Mouse (Mus musculus): ENCODE data around the gene Fkbp6.

Gene Fkbp6

DNA sequence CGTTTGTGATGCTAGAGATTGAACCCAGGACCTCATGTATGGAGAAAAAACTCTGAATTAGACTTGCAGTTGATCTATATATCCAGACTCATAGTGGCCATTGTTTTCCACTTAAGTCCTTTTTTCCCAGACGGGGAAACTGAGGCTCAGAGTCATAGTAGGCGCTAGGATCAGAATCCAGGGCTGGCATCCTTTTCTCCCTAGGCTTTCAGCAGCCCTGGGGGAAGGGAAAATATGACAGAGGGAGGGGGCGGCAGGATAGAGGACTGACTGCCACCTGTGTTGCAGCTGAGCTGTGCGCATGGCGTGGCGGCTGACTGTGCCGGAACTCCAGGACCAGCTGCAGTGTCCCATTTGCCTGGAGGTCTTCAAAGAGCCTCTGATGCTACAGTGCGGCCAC, 3.2 kb upstream of the Fkbp6 start, which contains the start of gene Trim50:
TSS of gene Trim50 (plus strand) at position 301 of the 400 bp plus-strand sequence.
- no peak for DNase-seq (ENCODE audit: low spot score in 2 of 2)

DNA sequence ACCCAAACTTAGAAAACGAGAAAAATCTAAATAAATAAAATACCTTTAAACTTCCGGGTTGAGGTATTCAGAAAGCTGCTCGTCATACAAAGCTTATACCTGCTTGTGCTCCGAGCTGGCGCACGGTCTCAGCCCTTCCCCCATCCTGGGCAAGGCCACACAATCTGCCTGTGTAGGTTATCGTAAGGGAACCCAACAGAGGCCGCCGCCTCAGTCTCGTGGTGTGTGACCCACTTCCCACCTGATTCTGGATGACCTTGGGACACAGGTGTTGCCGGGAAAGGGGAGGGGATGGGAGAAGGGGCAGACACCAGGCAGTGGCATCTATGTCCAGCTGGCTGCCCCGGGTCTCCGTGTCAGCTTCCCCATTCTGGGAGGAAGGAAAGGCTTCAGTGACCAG, 1.8 kb upstream of the Fkbp6 start:
- no peak for DNase-seq (ENCODE audit: low spot score in 2 of 2)

DNA sequence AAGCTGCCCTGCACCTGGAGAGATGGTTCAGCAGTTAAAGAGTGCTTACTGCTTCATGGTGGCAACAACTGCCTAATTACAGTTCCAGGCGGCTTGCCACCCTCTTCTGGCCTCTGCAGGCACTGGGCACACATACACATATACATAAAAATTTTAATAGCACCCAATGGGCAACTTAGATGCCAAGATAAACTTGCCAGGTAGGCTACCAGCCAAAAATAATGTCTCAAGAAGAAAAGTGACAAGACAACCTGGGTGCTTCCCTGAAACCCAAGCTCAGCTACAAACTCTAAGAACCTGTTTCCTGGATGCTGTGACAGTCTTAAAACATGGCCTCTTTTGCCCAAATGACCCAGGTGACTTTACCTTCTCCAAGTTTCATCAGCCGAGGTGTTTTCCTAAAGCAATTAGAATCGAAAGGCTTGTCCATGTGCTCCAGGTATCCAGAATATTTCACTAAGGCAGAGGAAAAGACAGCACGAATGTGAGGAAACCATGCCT, 2.3 kb downstream of the Fkbp6 start:
- no peak for DNase-seq (ENCODE audit: low spot score in 2 of 2)

DNA sequence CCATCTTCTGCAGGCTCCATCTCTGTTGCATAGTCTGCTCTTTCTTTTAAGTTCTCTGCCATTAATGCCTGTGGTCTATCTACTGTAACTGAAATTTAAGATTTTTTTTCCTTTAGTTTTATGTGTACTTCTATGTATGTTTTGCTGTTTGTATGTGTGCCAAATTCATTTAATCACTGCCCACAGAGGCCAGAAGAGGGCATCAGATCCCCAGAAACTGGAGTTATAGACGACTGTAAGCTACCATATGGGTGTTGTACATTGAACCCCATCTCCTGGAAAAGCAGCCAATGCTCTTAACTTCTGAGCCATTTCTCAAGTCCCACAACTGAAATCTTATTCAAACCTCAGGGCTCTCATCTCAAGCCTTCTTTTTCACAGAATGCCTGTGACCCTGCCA, 3.4 kb downstream of the Fkbp6 start:
- DNase-seq (ENCODE audit: low spot score in 2 of 2), result no peak

DNA sequence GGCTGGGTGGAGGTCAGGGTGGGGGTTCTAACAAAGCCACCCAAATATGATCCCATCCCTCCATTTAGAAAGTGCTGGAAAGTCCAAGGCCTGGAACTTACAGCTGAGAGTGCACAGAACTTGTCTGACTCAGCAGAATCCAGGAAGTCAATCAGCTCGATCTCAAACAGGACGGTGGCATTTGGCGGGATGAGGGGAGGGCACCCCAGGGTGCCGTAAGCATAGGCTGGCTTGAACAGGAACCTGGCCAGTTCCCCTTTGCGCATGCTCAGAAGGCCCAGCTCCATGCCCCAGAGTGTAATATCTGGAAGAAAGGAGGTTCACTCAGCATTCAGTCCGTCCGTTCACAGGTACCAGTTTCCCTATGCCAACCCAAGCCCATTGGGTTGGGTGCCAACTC, 3.9 kb downstream of the Fkbp6 start:
- DNase-seq (ENCODE audit: low spot score in 2 of 2), result no peak

DNA sequence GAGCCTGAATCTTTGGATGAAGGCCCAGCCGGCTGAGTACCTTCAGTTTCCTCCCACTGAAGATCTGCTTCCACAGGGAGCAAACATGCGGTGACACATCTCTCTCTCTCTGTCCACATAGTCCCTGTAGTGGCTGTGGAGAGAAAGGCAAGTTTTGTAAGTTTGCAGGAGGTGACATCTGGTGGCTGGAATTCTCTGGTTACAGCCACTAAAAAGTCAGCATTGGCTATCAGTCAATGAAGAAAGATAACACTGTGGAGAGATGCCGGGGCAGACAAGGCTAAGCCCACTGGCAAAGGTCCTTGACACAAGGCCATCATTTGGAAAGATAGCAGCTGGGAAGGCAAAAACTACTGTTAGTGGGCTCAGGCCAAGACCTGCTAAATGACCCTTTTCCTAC, 12.3 kb downstream of the Fkbp6 start:
- DNase-seq (ENCODE audit: low spot score in 2 of 2), result peak in 1 of 2 experiments; percentile 49

DNA sequence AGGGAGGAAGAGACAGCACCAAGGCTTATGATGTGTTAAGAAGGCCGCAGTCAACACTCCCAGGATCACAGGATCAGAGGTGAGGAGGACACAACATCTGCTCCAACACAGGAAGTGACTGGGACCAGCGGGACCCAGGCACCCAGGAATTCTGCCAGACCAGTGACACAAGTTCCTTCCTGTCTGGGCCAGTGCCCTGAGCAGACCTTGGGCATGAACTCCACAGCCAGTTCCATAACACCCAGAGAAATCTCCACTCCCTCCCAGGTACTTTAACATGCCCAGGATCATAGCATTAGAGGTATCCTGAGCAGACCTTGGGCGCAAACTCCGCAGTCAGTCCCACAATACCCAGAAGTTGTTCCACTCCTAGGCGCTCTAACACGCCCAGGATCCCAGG, 18.7 kb downstream of the Fkbp6 start:
- peak; percentile 15 to 39 for DNase-seq (ENCODE audit: low spot score in 2 of 2)

DNA sequence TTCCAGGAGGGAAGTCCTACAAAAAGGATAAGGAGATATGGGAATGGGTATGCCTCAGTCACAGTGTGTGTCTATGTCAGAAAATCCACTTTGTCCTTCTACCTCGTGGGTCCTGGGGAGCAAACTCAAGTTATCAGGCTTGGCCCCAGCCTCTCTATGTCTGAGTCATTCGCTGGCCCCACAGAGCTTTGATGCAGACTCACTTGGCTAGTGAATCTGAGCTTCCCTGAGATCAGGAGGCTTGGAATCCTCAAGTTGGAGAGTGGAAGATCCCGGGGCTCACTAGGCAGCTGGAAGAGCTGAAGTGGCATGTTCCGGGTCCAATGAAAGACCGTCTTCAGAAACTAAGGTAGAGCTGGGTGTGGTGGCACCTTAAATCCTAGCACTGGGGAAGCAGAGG, 19.6 kb downstream of the Fkbp6 start:
- DNase-seq (ENCODE audit: low spot score in 2 of 2), result peak; percentile 13 to 50

DNA sequence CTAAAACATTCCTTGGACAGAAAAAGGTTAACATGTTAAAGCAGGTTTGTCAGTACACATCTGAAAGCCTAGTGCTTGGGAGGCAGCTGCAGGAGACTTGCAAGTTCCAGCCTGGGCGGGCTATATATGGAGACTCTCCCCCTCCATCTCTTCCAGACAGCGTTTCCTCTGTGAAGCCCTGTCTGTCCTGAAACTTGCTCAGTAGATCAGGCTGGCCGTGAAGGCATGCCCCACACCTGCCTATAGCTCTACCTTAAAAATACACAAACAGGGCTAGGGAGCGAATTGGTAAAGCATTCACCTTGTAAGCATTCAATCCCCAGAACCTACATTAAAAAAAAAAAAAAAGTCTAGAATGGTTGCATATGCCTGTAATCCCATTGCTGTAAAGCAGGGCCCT, 20.4 kb downstream of the Fkbp6 start:
- DNase-seq (ENCODE audit: low spot score in 2 of 2), result peak; percentile 7 to 41

DNA sequence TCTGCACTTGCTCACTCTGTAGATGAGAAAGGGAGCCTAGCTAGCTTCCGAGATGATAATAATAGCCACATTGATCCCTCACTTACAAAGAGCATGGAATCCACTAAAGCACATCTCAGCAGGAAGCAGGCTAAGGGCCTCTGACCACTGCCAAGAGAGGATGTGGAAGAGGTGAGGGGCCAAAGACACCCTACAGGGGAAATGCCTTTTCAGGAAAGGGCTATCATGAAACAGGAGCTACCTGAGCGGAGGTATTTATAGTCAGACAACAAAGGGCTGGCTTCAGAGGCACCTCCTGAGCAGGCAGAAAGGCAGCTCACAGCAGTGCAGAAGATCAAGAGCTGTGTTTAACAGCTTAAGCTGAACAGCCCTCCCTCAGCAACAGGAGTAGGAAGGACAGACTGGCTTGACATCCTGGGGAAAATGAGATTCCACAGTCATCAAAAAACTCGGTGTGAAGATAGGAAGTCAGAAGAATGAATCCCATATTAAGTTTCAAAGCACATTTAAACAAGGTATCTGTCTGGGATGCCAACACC, 23.7 kb downstream of the Fkbp6 start:
- no peak for DNase-seq (ENCODE audit: low spot score in 2 of 2)

DNA sequence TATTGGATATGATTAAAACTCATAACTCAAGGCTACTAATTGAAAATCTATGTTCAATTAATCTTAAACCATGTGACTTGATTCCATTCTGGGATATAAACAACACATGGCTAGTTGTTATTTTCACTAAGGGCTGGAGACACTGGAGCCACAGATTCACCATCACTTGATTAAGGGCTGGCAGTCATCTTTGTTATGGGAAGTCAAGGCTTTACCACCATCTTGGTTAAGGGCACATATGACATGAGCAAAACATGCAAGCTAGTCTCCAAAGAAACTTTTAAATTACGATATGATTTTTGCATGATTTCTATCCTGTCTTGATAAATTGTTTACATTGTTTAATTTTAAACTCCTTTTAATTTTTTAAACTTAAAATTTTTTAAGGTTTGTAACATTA, 27.6 kb downstream of the Fkbp6 start:
- no peak for DNase-seq (ENCODE audit: low spot score in 2 of 2)

DNA sequence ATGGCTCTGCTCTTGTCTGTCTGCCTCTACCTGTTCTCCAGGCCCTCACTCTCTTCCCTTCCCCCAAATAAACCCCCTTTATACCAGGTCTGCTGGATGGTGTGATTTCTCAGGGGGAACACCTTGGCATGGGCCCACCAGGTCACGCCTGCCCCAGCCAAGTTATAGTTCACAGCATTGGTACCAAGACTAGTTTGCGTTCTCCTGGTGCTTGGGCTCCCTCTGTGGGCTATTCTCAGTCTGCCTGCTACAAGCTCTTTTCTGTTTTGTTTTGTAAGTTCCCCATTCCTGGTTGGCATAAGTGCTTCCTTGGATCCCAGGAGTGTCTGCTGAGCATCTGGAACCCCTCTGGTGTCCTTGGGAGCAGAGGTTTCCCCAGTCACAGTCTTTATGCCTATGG, 30.0 kb downstream of the Fkbp6 start:
- DNase-seq (ENCODE audit: low spot score in 2 of 2), result no peak

DNA sequence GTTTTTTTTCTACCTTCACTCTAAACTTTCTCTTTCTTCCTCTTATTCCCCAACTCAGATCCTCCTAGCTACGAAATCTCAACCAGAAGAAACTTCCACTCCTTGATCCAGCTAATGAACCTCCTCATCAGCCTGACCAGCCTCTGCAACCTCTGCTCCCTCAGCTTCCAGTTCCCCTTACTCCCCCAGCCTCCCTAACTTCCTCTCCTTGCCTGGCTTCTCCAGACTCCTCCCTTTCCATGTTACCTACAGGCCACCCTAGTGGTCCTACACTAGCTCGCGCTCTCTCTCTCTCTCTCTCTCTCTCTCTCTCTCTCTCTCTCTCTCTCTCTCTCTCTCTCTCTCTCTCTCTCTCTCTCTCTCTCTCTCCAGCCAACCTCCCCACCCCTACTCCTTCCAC, 33.7 kb downstream of the Fkbp6 start:
- DNase-seq (ENCODE audit: low spot score in 2 of 2), result no peak

DNA sequence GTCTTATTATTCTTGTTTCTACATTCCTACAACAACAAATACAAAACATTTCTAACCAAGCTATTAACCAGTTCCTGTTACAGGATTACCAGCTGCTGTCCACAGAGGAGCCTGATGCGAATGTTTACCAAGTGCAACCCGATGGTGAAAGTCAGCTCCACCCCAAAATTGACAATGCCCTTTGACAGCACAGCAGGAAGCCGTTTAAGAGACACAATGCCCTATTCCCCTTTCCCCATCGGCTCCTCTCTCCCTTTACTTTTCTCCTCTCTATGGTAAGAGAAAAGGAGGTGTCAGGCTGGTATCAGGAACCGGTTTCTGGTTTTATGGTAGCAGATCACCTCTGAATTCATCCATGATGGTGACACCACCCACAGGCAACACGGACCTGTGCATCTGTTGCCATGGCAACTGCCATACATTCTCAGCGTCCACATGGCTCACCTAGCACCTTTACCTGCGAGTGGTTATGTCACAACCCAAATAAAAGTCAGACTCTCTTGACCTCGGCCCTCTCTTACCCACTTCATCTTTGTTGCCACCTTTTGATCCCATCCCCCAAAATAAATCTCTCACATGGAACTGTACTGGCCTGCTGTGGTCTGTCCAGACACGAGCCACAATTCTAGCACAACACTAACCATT, 43.4 kb downstream of the Fkbp6 start:
- DNase-seq (ENCODE audit: low spot score in 2 of 2), result peak in 1 of 2 experiments; percentile 5

DNA sequence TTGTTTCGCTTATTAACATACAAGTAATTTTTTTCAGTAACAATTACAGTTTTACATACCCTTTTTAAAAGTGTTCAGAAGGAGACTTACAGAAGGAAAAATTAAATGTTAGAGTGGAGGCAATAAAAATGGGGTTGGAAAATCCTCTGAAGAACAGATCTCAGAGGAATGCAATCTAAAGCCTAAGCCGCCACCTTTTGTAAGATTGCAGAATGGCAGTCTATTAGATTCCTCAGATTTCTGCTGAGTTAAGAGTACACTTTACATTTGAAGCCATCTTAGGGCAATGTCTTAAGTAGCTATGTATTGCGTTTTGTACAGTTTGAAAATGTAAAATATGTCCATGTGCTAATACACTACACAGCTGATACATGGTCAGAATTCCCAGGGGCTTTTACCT, 47.4 kb downstream of the Fkbp6 start:
- DNase-seq (ENCODE audit: low spot score in 2 of 2), result no peak

DNA sequence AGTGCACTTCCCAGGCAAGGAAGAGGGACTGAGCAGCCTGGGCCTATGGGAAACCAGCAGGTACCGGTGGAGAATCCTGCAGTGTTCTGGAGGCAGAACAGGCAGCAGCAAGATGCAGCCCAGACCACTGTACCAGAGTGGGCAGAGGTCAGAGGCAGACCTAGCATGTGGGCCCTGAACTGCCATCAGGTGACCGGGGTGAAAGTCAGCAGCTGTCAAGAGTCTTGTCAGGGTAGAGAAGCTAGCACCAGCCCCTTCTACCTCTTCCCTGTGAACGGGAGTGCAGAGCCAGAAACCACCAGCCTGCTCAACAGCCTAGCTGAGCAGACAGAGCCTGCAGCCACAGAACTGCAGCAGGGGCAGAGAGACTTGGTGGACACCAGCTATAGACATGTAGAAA, 47.9 kb downstream of the Fkbp6 start:
- peak in 1 of 2 experiments; percentile 9 for DNase-seq (ENCODE audit: low spot score in 2 of 2)

DNA sequence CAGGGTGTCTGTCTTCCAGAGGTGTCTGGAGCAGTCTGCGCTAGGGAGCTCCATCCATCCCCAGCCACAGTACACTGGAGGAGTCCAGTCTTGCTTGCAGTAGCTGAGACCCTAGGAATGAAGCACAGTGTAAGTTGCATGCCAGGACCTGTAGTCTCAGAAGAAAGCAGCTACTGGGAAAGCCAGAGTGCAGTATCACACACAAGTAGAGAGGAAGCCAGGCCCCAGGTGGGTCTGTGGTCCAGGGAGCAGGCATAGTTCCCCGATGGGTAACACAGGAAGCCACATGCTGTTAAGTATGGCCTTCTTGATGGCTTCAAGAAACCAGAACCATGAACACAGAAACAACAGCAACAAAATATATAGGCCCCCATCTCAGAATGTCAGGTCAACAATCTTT, 57.8 kb downstream of the Fkbp6 start:
- DNase-seq (ENCODE audit: low spot score in 2 of 2), result peak in 1 of 2 experiments; percentile 44

DNA sequence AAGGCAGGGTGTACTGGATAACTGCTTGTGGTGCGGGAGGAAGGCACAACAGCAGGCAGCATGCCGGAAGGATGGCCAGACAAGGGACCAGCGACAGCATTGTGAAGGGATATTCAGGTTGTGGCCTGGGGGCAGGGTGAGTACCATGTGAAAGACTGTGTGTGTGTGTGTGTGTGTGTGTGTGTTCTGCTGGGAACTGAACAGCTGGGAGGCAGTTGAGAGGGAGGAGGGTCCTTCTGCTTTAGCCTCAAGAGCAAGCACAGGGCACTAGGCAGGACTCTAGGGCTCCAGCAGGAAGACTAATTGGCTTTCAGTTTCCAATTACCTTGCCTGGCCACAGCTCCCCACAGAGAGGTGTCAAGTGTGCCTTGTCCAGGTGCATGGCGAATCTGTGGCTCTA, 58.7 kb downstream of the Fkbp6 start:
- DNase-seq (ENCODE audit: low spot score in 2 of 2), result peak; percentile 7 to 45

DNA sequence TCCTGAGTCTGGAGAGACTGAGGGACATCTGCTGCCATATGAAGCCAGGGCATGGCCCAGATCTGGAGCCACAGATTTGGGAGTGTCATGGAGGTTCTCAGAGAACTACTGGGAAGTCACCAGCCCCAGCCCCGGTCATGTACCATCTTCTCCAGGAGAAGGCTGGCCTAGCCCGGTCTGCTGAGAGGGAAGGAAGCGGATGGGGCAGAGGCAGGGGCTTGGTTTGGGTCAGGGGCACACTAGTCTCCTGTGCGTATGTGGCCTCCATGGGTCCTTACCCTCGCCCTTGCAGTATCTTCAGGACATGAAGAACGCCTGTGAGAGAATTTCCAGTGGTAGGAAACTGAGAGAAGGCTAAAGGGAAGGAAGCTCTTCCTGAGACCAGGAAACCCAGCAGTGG, 59.1 kb downstream of the Fkbp6 start:
- peak in 1 of 2 experiments; percentile 52 for DNase-seq (ENCODE audit: low spot score in 2 of 2)

DNA sequence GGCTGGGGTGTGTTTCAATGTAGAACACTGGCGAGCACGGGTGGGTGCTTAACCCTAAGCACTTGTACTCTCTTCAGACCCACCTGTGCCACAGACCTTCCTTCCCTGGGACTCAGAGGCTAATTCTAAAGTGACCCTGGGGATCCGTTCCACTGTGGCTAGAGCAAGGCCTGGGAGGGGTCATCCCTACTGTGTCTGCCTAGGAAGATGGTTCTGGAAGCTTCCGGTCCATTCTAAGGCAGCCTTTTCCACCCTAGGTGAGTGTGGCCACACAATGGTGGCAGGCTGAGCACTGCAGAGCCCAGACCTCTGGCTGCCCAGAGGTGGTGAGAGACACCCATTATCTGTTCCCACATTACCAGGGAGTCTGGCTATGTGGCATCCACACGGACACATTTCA, 62.9 kb downstream of the Fkbp6 start:
- no peak for DNase-seq (ENCODE audit: low spot score in 2 of 2)

DNA sequence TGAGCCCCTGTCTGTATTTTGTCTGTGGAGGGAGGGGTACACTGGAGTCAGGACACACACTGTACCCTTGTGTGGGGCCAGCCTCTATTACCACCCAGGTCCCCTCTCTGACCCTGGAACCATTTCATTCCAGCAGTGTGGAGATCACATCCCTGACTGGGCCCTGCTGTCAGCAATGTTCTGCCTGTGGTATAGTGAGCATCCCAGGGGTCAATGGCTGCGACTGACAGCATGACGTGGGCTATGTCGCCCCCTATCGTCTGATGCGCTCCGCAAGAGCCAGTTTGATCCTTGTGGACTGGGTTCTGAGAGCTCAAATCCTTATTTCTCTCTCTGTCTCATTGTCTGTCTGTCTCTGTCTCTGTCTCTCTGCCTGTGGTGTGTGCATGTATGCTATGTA, 63.7 kb downstream of the Fkbp6 start:
- peak; percentile 58 to 81 for DNase-seq (ENCODE audit: low spot score in 2 of 2)

DNA sequence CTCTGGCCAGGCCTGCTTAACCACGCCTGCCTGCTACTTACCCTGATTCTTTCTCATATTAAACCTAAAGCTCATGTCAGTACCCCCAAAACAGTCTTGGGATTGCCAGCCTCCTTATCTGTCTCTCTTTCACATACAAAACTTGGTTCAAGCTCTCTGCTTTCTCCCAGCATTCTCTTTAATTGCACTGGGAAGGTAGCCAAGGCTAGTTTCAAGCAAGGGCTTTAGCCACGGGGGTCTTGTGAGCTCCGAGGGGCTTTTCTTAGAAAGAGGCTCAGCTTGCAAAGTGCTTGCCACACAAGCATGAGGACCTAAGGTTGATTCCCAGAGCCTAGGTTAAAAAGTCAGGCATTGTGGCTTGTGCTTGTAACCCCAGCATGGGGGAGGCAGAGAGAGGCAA, 64.6 kb downstream of the Fkbp6 start:
- no peak for DNase-seq (ENCODE audit: low spot score in 2 of 2)

DNA sequence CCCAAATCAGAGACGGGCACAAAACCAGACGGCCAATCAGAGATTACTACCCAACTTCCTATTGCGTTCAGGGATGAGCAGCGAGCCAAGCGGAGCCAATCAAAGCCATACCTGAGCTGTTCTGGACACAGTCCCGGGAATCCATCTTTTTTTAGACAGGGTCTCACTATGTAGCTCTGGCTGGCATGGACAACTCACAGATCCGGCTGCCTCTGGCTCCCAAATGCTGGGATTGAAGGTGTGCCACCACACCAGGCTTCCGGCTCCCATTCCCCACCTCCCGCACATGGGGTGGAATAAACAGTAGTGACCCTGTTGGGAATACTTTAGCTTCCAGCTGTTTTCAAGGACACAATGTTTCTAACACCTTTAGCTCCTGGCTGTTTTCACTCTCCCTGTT, 69.6 kb downstream of the Fkbp6 start:
- no peak for DNase-seq (ENCODE audit: low spot score in 2 of 2)

DNA sequence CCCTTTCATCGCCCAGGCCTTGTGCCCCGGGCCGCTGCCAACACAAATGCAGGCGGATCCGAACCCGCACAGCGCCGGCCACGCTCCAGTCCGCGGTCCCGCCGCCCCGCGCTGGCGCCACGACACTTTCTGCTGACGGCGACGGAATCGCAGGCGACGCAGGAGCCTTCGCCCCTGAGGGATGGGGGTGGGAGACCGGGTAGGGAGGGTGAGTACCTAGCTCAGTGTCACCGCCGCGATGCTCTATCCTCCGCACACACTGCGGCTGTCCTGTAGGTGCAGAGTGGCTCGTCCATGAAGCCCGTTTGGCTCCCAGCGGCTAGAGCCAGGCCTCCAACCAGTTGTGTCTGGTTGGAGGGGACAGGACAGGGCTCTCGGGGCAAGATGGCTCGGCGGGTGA, 73.2 kb downstream of the Fkbp6 start:
- no peak for DNase-seq (ENCODE audit: low spot score in 2 of 2)

Measured in urinary bladder, postnatal 4 days (tissue).